Mouse (Mus musculus) lung, postnatal 0 days (tissue): ENCODE measurements at regions not wholly inside any gene's neighbourhood (a gene's known extent, or its start where the extent isn't known, plus 50 kb on each side); places are given as distances from the start of the nearest gene placed in this dataset.

Experiments
- CTCF ChIP-seq: IDR thresholded peaks from 2 replicates; pipeline ENCODE4 v1.5.1; 2016; ENCODE audit warnings: antibody characterized with exemption, mild to moderate bottlenecking
- EP300 ChIP-seq: IDR thresholded peaks from 2 replicates; pipeline ENCODE4 v1.6.1; 2016; ENCODE audit warnings: antibody characterized with exemption, mild to moderate bottlenecking, control low read depth

DNA sequence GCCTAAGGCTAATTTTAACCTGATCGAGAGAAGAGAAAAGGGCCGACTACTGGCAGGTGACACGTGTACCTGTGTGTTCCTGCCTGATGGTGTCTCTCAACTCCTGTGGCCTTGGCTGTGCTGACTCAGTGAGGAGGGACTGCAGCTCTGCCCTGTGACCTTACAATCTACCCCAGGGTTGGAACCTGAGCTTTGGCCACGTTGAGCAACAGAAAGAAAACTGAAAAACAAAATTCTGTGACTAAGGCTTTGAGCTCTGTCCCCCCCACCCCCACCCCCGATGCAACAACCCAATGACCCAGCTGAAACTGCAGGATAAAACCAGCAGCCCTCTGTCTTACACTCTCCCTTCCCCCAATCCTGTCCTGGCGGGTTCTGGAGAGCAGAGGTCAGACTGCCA lies 153.7 kb downstream of the Irs2 start:
- TF ChIP-seq EP300 (no peak), CTCF (no peak)
